Mouse (Mus musculus) brain, embryonic 14.5 days (tissue): ENCODE results near the gene Pepd. TPM values are rescaled to one million over a fixed set of nuclear protein-coding genes. Genes with fewer than 3 reads are reported as not detected.

Experiments used
- DNase-seq: peaks from one replicate; pipeline ENCODE4 v3.0.0-alpha.2; 2011; ENCODE audit warnings: low read depth
- CTCF ChIP-seq: fragments of 200-500 bp; IDR thresholded peaks from 2 replicates; pipeline ENCODE4 v1.5.1; 2012; ENCODE audit warnings: inconsistent platforms, mild to moderate bottlenecking, moderate library complexity, borderline replicate concordance; ENCODE audit not compliant: insufficient read depth, insufficient read length; ENCODE audit errors: extremely low read depth
- POLR2A ChIP-seq: fragments of 200-500 bp; IDR thresholded peaks from 2 replicates; pipeline ENCODE4 v1.6.1; 2012; ENCODE audit warnings: mild to moderate bottlenecking, inconsistent platforms, borderline replicate concordance; ENCODE audit not compliant: poor library complexity, insufficient read depth, insufficient read length, severe bottlenecking; ENCODE audit errors: extremely low read depth
- polyA plus RNA-seq: library from polyadenylated mRNA; depleted of rRNA; stranded (reverse); fragments of >200 nt; gene quantifications from 2 replicates; pipeline ENCODE4 v1.2.3, GENCODE M21; 2012

Pepd gene
- polyA plus RNA-seq, 1 experiment = 41.6 TPM

DNA sequence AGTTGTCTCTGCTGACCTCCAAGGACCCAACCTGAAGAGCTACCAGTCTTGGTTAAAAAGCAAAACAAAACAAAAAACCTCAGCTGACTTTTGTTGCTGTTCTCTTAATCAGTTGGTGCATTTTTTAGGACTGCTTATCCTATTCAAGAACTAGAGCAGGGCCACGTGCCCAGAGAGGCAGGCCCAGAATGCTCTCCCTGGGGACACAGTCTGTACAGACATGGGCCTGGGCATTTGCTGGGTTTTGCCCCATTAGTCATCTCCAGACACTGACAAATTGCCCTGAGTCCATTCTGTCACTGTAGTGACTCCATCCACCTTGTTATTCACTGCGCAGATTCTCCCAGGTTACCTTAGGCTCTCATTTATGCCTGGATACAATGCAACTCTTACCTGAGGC is 103.1 kb downstream of the Pepd start:
- no peak for DNase-seq
- TF ChIP-seq CTCF (no peak), POLR2A (no peak)

DNA sequence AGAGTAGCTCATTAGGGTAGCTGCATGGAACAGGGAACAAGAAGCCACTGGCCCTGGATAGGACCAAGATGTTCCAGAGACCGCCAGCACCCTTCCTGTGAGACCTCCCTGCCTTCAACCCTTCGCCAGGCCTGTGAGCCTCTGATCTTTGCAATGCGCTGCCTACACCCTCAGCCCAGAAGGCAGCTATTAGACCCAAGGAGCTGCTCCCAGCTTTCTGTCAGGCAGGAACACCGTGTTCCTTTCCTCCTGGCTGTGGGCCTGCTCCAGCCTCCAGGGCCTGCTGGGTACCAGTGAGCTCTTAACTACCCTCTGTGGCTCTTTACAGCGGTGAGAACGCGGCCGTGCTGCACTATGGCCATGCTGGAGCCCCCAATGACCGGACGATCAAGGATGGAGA is 109.2 kb downstream of the Pepd start:
- no peak for DNase-seq
- TF ChIP-seq POLR2A = no peak
- TF ChIP-seq CTCF = no peak

DNA sequence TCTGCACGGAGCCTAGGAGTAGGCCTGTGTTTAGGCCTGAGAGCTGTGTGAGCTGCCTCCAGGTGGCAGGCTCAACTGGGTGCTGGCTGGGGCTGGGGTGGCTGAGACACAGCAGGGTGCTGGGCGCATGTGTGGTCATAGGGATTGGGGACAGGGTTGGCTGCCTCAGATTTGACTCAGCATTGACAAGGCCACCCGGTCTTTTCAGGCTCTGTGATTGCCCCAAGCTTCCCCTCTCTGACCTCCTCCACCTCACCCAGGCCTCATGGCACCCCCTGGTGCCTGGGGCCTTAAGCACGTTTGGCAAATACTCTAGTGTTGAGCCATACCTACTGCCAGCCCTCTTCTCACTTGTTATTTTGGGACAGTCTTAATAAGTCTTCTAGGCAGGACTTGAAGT is 111.1 kb downstream of the Pepd start:
- no peak for DNase-seq
- no peak for TF ChIP-seq POLR2A
- no peak for TF ChIP-seq CTCF

DNA sequence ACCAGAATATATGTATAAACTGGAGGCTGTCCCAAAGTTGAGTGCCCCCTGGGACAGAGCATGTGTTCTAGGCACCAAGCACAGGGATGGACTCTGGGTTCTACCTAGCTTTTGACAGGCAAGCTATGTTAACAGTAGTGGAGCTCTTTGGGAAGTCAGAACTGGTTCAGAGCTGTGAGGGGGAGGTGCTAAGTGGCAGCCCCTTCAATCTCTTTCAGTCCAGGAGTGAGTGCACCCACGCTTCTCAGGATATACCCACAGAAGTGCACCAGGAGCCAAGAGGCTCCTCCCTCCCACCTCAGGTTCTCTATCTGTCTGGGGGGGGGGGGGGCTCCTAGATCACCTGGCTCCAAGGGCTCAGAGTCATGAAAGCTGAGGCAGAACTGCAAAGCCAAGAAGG is 112.2 kb downstream of the Pepd start:
- no peak for TF ChIP-seq CTCF
- no peak for TF ChIP-seq POLR2A
- DNase-seq = no peak

DNA sequence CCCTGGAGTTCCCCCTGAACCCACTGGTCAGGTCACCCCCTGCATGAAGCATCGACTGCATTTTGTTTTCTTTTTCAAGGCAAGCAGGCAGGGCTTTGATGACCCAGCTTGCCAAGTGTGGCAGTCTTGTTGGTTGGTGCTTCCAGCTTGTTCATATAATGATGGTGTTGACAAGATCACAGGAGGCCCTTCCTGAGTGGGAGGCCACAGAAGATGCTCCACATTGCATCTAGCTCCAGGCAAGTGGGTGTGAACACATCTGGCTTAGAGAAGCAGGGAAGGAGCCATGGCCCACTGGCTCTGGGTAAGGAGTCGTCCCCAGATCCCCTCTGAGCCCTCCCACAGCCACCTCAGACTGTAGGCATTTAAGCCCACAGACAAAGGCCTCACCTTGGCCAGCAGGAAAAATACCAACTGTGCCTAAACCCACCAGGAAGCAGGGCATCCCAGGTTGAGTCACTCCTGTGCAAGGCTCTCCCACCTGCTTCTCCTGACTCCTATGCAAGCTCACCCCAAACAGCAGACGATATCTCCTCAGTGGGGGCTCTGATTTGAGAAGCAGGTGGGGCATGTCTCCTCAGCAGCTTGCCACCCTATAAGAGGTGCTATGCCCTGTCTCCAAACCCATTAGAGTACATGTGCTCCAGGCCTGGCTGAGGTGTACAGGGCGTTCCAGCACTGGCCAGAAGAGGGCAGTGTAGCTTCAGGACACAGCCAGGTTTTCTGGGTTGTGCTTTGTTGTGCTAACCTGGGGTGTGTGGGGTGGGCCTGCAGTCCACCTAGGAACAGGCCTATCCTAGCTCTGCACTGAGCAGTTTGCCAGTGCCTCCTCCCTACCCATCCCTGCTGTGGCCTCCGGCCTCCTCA is 113.5 kb downstream of the Pepd start:
- TF ChIP-seq POLR2A (no peak), CTCF (peak; percentile 88)
- peak; percentile 75 for DNase-seq

DNA sequence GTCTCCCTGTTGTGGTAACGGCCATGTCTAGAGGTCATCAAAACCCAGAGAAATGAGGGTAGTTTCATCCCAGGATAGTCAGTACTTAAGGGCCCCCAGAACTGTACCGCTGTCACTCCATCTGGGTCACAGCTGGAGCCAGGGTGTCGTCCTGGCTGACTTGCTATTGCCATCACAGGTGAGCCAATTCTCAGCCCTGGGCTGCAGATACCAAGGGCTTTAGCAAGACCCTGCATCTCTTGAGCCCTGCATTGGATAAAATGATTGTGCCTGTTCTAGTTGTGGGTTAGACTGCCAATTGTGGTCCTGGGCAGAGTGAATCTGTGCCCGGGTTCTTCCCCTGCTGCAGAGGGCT is 114.1 kb downstream of the Pepd start:
- DNase-seq = no peak
- TF ChIP-seq POLR2A (no peak), CTCF (no peak)

DNA sequence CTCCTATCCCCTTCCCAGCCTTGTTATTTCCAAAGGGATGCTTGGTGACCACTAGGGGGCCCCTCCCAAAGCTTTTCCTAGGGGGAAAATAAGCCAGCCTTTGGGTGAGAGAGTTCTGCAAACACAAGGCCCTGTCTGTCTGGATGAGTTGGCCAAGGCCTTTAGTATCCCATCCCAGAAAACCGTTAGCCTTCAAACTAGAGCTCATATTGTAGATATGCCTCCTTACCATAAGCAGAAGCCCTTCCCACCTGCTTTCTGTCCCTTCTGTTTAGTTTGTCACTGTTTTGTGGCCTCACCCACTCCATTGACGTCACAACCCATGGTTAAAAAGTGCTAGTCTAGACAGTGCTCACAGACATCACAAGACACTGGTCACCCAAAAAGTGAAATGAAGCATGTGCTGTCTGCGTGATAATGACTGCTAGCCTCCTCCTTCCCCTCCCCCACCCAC is 114.7 kb downstream of the Pepd start:
- DNase-seq = peak; percentile 60
- TF ChIP-seq POLR2A = no peak
- peak; percentile 61; the same call in 1 of the 2 replicates for TF ChIP-seq CTCF

DNA sequence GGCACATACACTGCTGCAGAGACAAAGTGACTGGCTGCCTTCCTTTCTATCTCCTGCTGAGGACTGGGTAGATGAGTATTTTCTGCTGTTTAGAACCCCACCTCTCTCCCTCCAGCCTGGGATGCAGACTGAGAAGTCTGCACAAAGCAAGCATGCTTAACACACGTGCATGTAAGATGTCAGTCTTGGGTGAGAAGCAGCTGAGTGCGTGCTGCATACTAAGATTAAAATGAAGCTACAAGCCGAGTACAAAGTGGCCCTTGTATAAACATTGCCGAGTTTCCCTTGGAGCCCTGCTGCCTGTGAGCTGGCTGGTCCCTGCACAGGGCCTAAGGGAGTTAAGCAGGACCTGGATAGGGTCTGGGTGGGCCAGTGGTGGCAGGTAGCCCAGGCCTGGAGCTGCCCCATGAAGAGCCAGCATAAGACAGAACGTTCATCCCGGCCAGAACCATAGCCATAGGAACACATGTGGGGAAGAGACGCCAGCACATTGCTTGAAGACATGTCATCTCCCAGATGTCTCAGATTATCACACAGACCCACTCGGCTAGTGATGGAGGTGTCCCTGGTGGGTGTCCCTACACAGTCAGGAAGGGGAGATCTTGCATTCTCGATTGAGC is 115.7 kb downstream of the Pepd start:
- TF ChIP-seq CTCF = no peak
- no peak for TF ChIP-seq POLR2A
- no peak for DNase-seq

DNA sequence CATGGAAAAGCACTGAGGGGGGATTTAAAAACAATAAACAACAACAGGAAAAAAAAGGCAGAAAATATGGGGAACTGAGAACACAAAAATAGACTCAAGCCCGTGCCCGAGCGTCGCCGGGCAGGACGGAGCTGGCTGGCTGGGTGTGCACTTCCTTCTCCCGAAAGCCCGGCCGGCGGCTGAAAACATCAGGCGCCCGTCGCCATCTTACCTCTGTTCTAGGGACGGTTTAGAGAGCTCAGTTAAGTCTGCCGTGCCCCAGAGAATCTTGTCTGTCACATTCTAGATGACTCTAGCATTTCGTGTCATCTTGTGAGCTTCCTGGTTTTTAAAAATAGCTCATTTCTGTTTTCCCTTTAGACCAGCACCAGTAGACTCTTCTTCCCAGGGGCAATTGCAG is 116.4 kb downstream of the Pepd start:
- no peak for TF ChIP-seq CTCF
- TF ChIP-seq POLR2A = no peak
- no peak for DNase-seq

DNA sequence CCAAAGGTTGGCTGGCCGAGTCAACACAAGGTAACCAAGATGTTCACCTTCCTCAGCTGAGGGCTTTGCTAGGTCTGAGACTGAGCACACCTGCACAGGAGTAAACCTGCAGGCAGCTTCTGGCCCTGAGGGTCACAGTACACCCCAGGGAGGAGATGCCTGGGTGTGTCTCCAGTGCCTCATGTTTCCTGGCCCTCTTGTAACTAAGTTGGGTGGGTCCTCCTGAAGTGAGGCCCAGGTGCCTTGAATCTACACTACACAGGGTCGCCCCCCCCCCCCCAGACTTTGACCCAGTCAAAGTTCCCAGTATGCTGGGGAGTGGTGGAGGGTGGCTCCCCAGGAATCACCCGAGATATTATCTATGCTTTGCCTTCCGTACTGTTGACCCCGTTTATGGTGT is 117.0 kb downstream of the Pepd start:
- DNase-seq = no peak
- TF ChIP-seq CTCF (no peak), POLR2A (no peak)

DNA sequence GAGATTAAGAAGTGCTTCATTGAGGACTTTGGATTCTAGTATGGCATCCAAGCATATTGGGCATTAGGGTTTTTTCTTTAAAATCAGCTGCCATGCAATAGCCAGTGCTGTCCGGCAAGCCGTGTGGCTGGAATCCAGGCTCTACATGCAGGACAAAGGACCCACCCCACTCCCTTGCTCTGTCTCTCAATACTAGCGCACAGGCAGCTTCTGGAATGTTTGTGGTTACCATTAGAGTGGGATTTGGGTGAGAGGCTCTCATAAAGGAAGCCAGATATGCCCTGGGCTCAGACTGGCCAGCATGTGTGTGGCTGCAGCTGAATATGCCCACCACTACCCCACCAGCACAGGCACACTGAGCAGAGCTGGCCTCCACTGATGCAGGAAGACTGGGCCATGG is 117.5 kb downstream of the Pepd start:
- no peak for DNase-seq
- TF ChIP-seq CTCF (no peak), POLR2A (no peak)

DNA sequence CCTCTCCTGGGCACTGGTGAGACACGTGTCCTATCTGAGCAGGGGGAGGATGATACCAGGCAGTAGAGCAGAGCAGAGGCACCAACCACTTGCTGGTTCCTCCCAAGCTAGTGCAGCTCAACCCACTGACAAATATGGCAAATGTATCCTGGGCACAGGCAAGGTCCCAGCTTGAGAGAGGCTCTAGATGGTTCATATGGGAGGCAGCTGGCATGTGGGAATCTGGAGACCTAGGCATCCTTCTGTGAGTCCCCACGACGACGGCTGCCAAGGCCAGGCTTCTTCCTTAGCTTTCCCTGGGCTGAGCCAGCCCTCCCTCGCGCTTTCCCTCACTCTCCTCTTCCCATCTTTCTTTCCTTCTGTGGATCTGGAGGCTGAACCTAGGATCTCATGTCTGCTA is 118.4 kb downstream of the Pepd start:
- TF ChIP-seq POLR2A = no peak
- no peak for TF ChIP-seq CTCF
- peak; percentile 19 for DNase-seq
